ENCODE assay signal across 11 mouse cellular contexts in the genomic region with DNA sequence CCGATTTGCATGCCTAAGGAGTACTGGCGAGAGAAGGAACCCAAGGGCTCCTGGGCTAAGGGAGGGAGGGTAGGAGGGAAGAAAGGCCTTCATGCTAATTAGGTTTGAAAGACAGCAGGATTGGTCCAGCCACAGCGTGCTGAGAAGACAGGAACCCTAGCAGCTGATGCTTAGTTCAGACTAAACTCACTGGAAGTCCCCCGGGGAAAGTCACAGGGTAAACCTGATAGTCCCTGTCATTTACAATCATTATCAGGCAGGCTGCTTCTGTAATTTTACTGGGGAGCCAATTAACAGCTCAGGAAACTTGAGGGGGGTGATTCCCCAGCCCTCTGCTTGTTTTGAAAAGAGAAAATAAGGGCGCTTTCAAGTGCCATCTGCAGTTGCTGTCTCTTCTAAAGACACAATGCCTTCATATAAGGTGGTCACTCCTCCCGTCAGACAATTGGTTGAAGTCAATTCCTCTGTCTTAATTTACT.
A peak's percentile ranks its signal among the peaks of the same experiment; 100 is the strongest.
DNase-seq lines count a peak whose midpoint lies in the region; ATAC-seq and TF ChIP-seq lines count a peak whose summit lies in the region.
"Had no signal": no experiment of that assay in that cellular context is flagged by ENCODE, and none has a peak within 500 bp of the region (broad histone marks: within the 10 kb centered on the region; RNA-seq: fewer than 3 reads in every experiment).

No protein-coding gene starts in this region.

- no peaks in the 10 kb centered on the region for H3K36me3 ChIP-seq in forebrain, embryonic 12.5 days (replicated peaks)
- H3K36me3 ChIP-seq in limb, embryonic 10.5 days: no peaks in the 10 kb centered on the region
- no peaks in the 10 kb centered on the region for H3K36me3 ChIP-seq in kidney, adult 2 months (ENCODE audit: control insufficient read depth, insufficient read depth, low read length)

- H3K4me2 ChIP-seq in forebrain, embryonic 12.5 days: peak overlapping the region; percentile 17; the same call in 1 of the 2 replicates

- no peak for TF ChIP-seq POLR2A in kidney, adult 2 months (IDR thresholded peaks at IDR 0.05; ENCODE audit: low read depth, low read length)

- peak overlapping the region; percentile 75 for H3K27ac ChIP-seq in forebrain, embryonic 12.5 days
- H3K27ac ChIP-seq in limb, embryonic 10.5 days: no peak overlapping the region
- no peak overlapping the region for H3K27ac ChIP-seq in kidney, adult 2 months (ENCODE audit: insufficient read depth, low read depth, low read length)

- H3K9ac ChIP-seq in forebrain, embryonic 12.5 days: no peak overlapping the region
- H3K9ac ChIP-seq: liver, postnatal 0 days had no signal

- no peak for TF ChIP-seq CTCF in kidney, adult 2 months (conservative IDR thresholded peaks at IDR 0.05; ENCODE audit: insufficient read depth, insufficient read length, low read depth, low read length)

- DNase-seq in A20 (ENCODE audit: low read depth, low spot score): peak; percentile 51
- DNase-seq in Muller cell, postnatal 12 days (ENCODE audit: inconsistent ontology term): peak; percentile 49
- peak; percentile 29 for DNase-seq in limb, embryonic 10.5 days (ENCODE audit: low spot score)
- no peak for DNase-seq in kidney, adult 2 months
- no peak for DNase-seq in kidney, adult 9 months
- DNase-seq in thymus, postnatal 14 days: no peak
- no peak for DNase-seq in urinary bladder, adult 2 months (ENCODE audit: low spot score)
- DNase-seq: gastrocnemius, postnatal 25 days; kidney, postnatal 14 days; liver, postnatal 0 days had no signal

- no peaks in the 10 kb centered on the region for H3K27me3 ChIP-seq in forebrain, embryonic 12.5 days
- H3K27me3 ChIP-seq in limb, embryonic 10.5 days (ENCODE audit: low read depth, poor library complexity, severe bottlenecking): no peaks in the 10 kb centered on the region
- no peaks in the 10 kb centered on the region for H3K27me3 ChIP-seq in kidney, adult 2 months (replicated peaks; ENCODE audit: control insufficient read depth, insufficient read depth, low read length)

- peaks cover 9% of the 10 kb centered on the region; the same call in 1 of the 2 replicates for H3K4me1 ChIP-seq in forebrain, embryonic 12.5 days
- H3K4me1 ChIP-seq in limb, embryonic 10.5 days: 0 out of 2 replicates have a peak, but pooled peaks cover 7% of the 10 kb centered on the region
- no peaks in the 10 kb centered on the region for H3K4me1 ChIP-seq in kidney, adult 2 months (ENCODE audit: control insufficient read depth, insufficient read depth, low read length)

- peak; percentile 92 for ATAC-seq in forebrain, embryonic 12.5 days (ENCODE audit: low FRiP score)
- ATAC-seq: liver, postnatal 0 days had no signal

- no peak overlapping the region for H3K4me3 ChIP-seq in forebrain, embryonic 12.5 days (replicated peaks)
- no peak overlapping the region for H3K4me3 ChIP-seq in limb, embryonic 10.5 days
- H3K4me3 ChIP-seq in kidney, adult 2 months (ENCODE audit: insufficient read depth, low read depth, low read length): no peak overlapping the region

- H3K9me3 ChIP-seq in forebrain, embryonic 12.5 days: peaks cover 7% of the 10 kb centered on the region
- H3K9me3 ChIP-seq in limb, embryonic 10.5 days (replicated peaks): no peaks in the 10 kb centered on the region; the same call in 1 of the 2 replicates

- WGBS in forebrain, embryonic 12.5 days: under 1% methylated on average over 6 of the region's 6 CpGs
- 21% methylated on average over 6 of the region's 6 CpGs for WGBS in limb, embryonic 10.5 days
- 23% methylated on average over 6 of the region's 6 CpGs for whole genome bisulfite sequencing in kidney, adult 2 months

Comparison
In these comparisons a context has a peak if more than half of its experiments do, and no peak if none do; other contexts are left out.
1. DNase-seq: peak in A20 (single experiment), Muller cell, postnatal 12 days (single experiment) and limb, embryonic 10.5 days (single experiment); none in kidney, adult 2 months (single experiment), kidney, adult 9 months (single experiment), thymus, postnatal 14 days (single experiment) and urinary bladder, adult 2 months (single experiment).